Mouse (Mus musculus): ENCODE measurements at regions not wholly inside any gene's neighbourhood (a gene's known extent, or its start where the extent isn't known, plus 50 kb on each side); places are given as distances from the start of the nearest gene placed in this dataset.
A peak's percentile ranks its signal among the peaks of the same experiment; 100 is the strongest.

DNA sequence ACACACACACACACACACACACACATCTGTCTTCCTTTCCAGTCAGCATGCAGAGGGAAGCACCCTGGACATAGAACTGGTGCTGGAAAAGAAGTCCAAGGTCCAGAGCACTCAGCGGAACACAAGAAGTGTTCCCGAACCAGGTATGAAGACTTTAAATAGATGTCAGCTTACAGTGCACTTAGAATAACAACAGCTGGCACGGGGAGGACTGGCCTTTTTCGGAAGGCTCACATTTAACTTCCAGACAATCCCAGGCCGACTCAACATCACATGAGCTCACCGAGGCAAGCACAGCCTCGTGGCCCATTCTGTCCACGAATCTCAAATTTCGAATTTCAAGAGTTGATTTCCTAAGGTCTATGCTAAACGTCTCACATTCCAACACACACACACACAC is 70.9 kb upstream of the Slc25a33 start:
- ATAC-seq: no peak

DNA sequence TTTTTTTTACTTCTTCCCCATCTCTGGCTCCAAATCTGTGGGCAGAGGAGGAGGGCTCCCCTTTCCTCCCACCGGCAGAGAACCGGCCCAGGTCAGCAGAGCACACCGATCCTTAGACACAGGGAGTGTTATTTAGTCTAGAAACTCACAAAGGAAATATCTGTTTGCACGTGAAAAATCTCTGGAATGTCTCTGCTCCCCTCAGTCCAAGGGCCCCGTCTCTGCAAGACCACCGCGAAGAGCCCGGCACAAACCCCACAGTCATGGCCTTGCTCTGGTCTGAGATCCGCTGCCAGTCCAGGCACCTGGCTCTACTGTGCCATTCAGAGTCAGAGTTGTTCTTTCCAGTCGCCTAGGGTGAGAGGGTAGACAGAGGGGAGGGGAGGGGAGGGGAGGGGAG is 69.7 kb upstream of the Slc25a33 start:
- no peak for ATAC-seq

DNA sequence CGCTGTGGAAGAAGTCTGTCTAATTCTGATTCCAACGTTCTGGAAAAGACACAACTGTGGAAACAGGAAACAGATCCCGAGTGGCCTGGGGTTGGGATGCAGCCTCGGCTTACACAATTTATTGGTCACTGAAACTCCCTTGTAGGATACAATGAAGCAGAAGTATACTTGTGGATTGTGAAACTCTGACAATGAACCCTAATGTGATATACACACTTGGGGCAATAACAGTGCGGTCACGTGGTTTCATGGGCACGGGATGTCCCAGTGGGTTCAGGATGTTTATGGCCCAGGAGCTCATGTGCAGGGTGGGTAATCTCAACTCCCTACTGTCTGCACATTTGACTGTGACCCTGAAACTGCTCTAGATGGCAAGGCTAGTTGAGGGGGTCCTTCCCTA is 68.8 kb upstream of the Slc25a33 start:
- no peak for ATAC-seq

DNA sequence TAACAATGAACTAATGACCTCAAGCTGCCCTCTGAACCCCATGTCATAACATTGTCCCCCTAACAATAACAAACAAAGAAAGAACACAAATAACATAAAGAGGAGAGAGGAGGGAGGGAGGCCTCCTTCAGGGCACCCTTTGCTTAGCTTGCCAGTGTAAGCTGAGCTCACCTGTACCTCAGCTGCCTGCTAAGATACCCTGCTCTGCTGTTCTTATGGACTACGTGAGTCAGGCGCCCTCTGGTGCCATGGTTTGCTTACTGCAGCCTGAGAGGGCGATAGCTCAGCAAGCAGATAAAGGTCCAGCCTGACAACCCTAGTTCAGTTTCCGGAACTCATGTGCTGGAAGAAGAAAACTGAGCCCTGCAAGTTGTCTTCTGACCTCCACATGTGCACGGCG is 67.8 kb upstream of the Slc25a33 start:
- ATAC-seq: no peak

DNA sequence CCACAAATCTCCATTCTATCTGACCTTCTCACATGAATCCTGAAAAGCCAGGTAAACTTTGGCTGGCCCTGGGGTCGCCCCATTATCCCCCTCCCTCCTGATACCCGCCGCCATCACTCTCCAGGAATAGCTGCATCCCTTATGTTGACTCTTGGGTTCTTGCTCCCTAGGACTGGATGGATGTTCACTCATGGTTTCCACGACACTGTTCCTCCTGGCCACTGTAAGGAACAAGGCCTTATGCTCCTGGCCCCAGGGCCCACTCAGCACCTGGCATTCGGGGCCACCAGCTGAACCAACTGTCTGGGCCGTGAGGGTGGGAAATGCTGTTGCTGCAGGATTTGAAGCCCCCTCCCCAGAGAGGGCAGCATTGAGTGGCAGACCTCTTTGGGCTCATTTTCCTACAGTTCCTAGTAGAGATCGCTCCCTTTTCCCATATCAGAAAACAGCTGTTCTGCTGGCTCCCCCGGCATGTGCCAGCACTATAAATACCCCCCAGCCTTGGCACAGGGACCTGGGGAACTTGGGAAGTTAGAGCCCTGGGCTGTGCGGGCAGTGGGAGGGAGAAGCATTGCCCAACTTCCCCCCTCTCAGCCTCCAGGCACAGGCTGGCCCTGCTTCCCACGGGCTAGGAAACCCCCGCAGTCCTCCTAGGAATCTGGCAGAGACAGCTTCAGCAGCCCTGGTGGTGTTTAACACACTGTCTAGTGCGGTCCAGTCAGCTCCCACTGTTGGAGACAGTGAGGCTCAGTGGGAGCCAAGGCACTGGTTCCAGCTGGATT is 66.6 kb upstream of the Slc25a33 start:
- ATAC-seq: no peak

DNA sequence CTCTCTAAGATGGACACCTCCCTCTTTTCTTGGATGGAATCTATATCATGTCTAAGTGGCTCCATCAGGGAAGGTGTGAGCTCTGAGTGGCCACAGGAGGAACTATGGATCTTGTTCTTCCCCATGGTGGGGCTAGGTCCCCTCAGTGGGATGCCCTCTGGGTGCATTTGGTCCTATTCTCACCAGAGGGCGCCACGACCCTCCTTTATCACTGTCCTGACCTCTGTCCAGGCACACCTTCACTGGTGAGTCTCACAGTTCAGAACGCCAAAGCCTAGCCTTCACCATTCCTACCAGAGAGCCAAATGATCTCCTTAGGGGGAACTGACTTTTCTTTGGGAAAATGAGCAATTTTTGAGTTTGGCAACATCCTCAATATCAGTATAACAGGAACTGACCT is 64.6 kb upstream of the Slc25a33 start:
- ATAC-seq: peak; percentile 56

DNA sequence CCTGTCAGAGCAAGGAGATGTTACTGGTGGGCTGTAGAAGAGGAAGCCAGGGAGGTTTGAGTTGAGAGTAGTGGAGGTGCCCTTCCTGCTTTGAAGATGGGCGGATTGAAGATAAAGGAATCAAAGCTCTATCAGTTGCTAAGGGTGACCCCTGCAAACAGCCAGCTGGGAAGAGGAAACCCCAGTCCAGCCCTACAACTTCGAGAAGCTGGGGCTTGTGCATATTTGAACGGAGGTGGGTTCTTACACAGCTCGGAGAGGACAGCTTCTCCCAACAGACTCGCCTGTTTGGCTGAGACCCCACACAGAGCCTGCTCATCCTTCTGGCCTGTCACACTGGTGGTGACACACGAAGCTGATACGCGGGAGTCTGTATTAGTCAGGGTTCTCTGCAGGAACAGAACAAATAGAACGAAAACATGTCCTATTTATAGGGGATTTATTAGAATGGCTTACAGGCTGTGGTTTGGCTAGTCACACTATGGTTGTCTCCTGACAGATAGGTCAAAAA is 60.6 kb upstream of the Slc25a33 start:
- no peak for ATAC-seq

DNA sequence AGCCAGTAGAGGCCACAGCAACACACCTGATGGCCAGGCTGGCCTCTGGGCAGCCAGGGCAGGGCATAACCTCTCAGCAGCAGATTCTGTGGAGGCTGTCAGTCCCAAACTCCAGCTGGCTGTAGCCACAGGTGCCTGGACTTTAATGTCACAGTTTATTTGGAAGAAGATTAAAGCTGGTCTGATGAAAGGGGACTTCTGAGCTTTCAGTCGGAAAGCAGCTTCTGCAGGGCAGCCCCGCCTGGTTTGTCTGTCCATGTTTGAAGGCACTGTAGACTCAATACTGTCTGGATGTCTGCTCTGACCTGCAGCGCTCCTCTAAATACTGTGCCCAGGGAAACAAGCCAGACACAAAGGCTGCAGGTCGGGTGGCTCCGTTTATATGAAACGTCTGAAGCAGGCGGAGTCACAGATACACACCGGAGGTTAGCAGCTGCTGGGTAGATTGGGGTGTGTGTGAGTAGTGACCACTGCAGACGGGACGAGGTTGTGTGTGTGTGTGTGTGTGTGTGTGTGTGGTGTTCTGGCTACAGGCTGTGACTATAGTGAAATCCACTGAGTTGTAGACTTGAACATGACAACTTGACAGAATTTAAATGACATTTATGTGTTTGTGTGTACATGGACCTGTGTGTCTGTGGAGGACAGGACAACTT is 58.5 kb upstream of the Slc25a33 start:
- no peak for ATAC-seq

DNA sequence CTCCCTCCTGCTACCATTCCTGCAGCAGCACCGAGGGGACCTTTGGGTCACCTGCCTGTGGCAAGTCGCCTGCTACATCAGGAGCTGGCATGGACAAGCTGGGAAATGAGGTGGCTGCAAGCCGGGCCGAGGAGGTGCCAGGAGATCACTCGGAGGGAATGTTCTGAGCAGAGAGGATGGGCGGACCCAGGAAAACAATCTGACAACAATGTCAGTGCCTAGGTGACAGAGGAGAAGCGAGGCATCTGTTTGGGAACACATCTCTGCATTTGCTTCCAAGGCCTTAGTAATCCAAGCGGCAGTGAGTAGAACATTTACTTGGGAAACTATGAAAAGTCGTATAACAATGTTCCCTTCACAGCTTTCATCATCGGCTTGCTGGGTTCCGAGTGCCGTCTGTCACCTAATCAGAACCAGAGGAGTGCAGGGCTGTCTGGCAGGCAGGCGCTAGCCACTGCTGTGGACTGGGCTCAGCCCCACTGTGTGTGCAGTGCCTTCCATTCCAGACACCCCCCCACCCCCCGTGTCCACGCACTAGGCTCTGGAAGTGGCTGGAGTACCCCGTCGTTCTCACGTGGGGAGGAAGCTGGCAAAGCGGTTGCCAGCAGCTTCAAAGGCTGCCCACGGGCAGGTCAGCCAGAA is 56.6 kb upstream of the Slc25a33 start:
- ATAC-seq: no peak

DNA sequence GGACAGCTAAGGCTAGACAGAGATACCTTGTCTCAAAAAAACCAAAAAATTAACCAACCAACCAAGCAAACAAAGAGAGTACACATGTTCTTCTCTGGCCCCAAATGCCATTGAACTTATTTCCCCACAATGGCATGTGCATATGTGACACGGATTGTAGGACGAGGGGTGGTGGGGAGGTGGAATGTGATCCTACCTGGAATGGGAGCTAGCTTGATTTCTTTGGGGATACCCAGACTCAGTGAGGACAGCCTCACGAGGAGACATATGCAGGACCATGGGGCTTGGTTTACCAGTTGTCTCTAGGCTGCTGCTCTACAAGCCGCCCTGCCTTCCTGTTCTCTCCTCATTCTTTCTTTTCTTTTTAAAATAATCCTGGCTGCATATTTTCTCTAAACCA is 55.9 kb upstream of the Slc25a33 start:
- no peak for ATAC-seq

DNA sequence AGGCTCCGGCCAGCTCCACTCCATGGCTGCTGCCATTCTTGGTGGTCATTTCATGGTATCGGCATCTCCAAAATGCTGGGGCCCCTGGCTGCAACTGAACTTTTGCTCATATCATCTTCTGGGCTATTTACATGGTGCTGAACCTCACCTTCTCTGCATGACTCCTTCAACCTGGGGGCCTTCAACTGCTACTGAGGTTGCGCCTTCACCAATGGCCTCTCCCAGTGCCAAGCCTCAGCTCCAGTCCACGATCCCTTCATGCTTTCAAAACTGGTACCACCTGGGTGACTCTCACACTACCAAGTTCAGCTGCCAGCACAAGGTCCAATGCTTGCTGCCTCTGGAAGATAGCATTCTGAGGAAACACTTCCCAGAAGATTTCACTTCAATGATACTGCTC is 53.7 kb upstream of the Slc25a33 start:
- ATAC-seq: no peak

All from CD4-positive, CD25-positive, alpha-beta regulatory T cell, adult 4 months (primary cell).